Mouse (Mus musculus): ENCODE measurements around the gene Ddah1.

Ddah1 gene

GRCm38 (mm10) chr3:145764416-145764815 lies 5.9 kb downstream of the Ddah1 start:
- no peak for DNase-seq (ENCODE audit: low spot score in 2 of 2)

- DNase-seq (ENCODE audit: low spot score in 2 of 2) = no peak
These were observed 10.0 kb downstream of the Ddah1 start for GRCm38 (mm10) chr3:145768439-145768838.

GRCm38 (mm10) chr3:145773384-145773783 lies 14.9 kb downstream of the Ddah1 start:
- no peak for DNase-seq (ENCODE audit: low spot score in 2 of 2)

GRCm38 (mm10) chr3:145774336-145774735 lies 15.9 kb downstream of the Ddah1 start:
- DNase-seq (ENCODE audit: low spot score in 2 of 2) = no peak

- DNase-seq (ENCODE audit: low spot score in 2 of 2) = no peak
These were observed 16.8 kb downstream of the Ddah1 start for GRCm38 (mm10) chr3:145775236-145775635.

- DNase-seq (ENCODE audit: low spot score in 2 of 2) = no peak
These were observed 17.4 kb downstream of the Ddah1 start for GRCm38 (mm10) chr3:145775862-145776261.

- DNase-seq (ENCODE audit: low spot score in 2 of 2) = no peak
These were observed 18.5 kb downstream of the Ddah1 start for GRCm38 (mm10) chr3:145777006-145777405.

- no peak for DNase-seq (ENCODE audit: low spot score in 2 of 2)
These were observed 20.0 kb downstream of the Ddah1 start for GRCm38 (mm10) chr3:145778406-145778922.

- no peak for DNase-seq (ENCODE audit: low spot score in 2 of 2)
These were observed 21.0 kb downstream of the Ddah1 start for GRCm38 (mm10) chr3:145779279-145779973.

- DNase-seq (ENCODE audit: low spot score in 2 of 2) = no peak
These were observed 22.4 kb downstream of the Ddah1 start for GRCm38 (mm10) chr3:145780784-145781442.

- DNase-seq (ENCODE audit: low spot score in 2 of 2) = no peak
These were observed 26.8 kb downstream of the Ddah1 start for GRCm38 (mm10) chr3:145785244-145785643.

GRCm38 (mm10) chr3:145787303-145787702 lies 28.8 kb downstream of the Ddah1 start:
- no peak for DNase-seq (ENCODE audit: low spot score in 2 of 2)

GRCm38 (mm10) chr3:145789114-145789513 lies 30.6 kb downstream of the Ddah1 start:
- DNase-seq (ENCODE audit: low spot score in 2 of 2) = no peak

GRCm38 (mm10) chr3:145790233-145790632 lies 31.8 kb downstream of the Ddah1 start:
- no peak for DNase-seq (ENCODE audit: low spot score in 2 of 2)

GRCm38 (mm10) chr3:145790709-145791108 lies 32.2 kb downstream of the Ddah1 start:
- DNase-seq (ENCODE audit: low spot score in 2 of 2) = no peak

GRCm38 (mm10) chr3:145794355-145794754 lies 35.9 kb downstream of the Ddah1 start:
- no peak for DNase-seq (ENCODE audit: low spot score in 2 of 2)

GRCm38 (mm10) chr3:145795896-145796295 lies 37.4 kb downstream of the Ddah1 start:
- DNase-seq (ENCODE audit: low spot score in 2 of 2) = no peak

- DNase-seq (ENCODE audit: low spot score in 2 of 2) = no peak
These were observed 39.6 kb downstream of the Ddah1 start for GRCm38 (mm10) chr3:145798042-145798441.

GRCm38 (mm10) chr3:145798751-145799188 lies 40.3 kb downstream of the Ddah1 start:
- no peak for DNase-seq (ENCODE audit: low spot score in 2 of 2)

GRCm38 (mm10) chr3:145799365-145799764 lies 40.9 kb downstream of the Ddah1 start:
- no peak for DNase-seq (ENCODE audit: low spot score in 2 of 2)

- DNase-seq (ENCODE audit: low spot score in 2 of 2) = no peak
These were observed 43.6 kb downstream of the Ddah1 start for GRCm38 (mm10) chr3:145802106-145802505.

- no peak for DNase-seq (ENCODE audit: low spot score in 2 of 2)
These were observed 47.4 kb downstream of the Ddah1 start for GRCm38 (mm10) chr3:145805848-145806247.

- no peak for DNase-seq (ENCODE audit: low spot score in 2 of 2)
These were observed 48.0 kb downstream of the Ddah1 start for GRCm38 (mm10) chr3:145806502-145806901.
